Mouse (Mus musculus) liver, postnatal 0 days (tissue): ENCODE data around the gene Aebp1. TPM values are rescaled to one million over a fixed set of nuclear protein-coding genes. Genes with fewer than 3 reads are reported as not detected.

Source experiments
- ATAC-seq: fragments of 200-750 bp; cut with Nextera tagmentation; 2 replicates; pipeline ENCODE4 v1.8.0; 2017; ENCODE audit warnings: mild to moderate bottlenecking, moderate library complexity
- DNase-seq: peaks from one replicate; pipeline ENCODE4 v3.0.0-alpha.2; 2016
- H3K27ac ChIP-seq: fragments of 300-500 bp; sonication (generic); 2 replicates; pipeline ENCODE4 v1.5.1; 2014; ENCODE audit warnings: antibody characterized with exemption, moderate library complexity, mild to moderate bottlenecking, low read depth
- H3K27me3 ChIP-seq: fragments of 300-500 bp; sonication (generic); 2 replicates; pipeline ENCODE4 v1.6.1; 2014; ENCODE audit warnings: low read length, control low read depth, mixed read lengths; ENCODE audit not compliant: insufficient read depth
- H3K36me3 ChIP-seq: fragments of 300-500 bp; sonication (generic); replicated peaks from 2 replicates; pipeline ENCODE4 v1.6.1; 2014; ENCODE audit warnings: mild to moderate bottlenecking, control low read depth, low read length, moderate library complexity, mixed read lengths; ENCODE audit not compliant: insufficient read depth
- H3K4me1 ChIP-seq: fragments of 300-500 bp; sonication (generic); 2 replicates; pipeline ENCODE4 v1.6.1; 2014; ENCODE audit warnings: antibody characterized with exemption, mild to moderate bottlenecking, control low read depth; ENCODE audit not compliant: insufficient read depth
- H3K4me2 ChIP-seq: fragments of 300-500 bp; sonication (generic); 2 replicates; pipeline ENCODE4 v1.6.1; 2014; ENCODE audit warnings: low read depth, mild to moderate bottlenecking, low read length, moderate library complexity, mixed read lengths
- H3K4me3 ChIP-seq: fragments of 300-500 bp; sonication (generic); 2 replicates; pipeline ENCODE4 v1.5.1; 2014; ENCODE audit warnings: low read depth, low read length
- H3K9ac ChIP-seq: fragments of 300-500 bp; sonication (generic); replicated peaks from 2 replicates; pipeline ENCODE4 v1.6.1; 2014; ENCODE audit warnings: mild to moderate bottlenecking, moderate library complexity
- H3K9me3 ChIP-seq: fragments of 300-500 bp; sonication (generic); 2 replicates; pipeline ENCODE4 v1.6.1; 2016; ENCODE audit warnings: mild to moderate bottlenecking, control low read depth, low read length, mixed read lengths
- CTCF ChIP-seq: sonication (generic); IDR thresholded peaks from 2 replicates; pipeline ENCODE4 v1.5.1; 2016; ENCODE audit warnings: antibody characterized with exemption, low read depth
- EP300 ChIP-seq: IDR thresholded peaks from 2 replicates; pipeline ENCODE4 v1.6.1; 2016; ENCODE audit warnings: antibody characterized with exemption, low read depth, mild to moderate bottlenecking
- WGBS: fragments of 180-500 bp; shearing (Covaris S2); extraction: QIAGEN DNeasy Blood & Tissue Kit; methylation state at CpG from one replicate; pipeline ENCODE4 v1.1.7; 2014; ENCODE audit not compliant: insufficient replicate concordance; 5-methylcytosine and 5-hydroxymethylcytosine counted together
- polyA plus RNA-seq: library from polyadenylated mRNA; unstranded; fragments of >200 nt; fragmentation: Nextera tagmentation; extraction: Ambion mirVana; gene quantifications from 2 replicates; pipeline ENCODE4 v1.2.1, GENCODE M21; 2015

The Aebp1 gene
- polyA plus RNA-seq, 1 experiment from 2014 or later: 3.1 TPM

DNA sequence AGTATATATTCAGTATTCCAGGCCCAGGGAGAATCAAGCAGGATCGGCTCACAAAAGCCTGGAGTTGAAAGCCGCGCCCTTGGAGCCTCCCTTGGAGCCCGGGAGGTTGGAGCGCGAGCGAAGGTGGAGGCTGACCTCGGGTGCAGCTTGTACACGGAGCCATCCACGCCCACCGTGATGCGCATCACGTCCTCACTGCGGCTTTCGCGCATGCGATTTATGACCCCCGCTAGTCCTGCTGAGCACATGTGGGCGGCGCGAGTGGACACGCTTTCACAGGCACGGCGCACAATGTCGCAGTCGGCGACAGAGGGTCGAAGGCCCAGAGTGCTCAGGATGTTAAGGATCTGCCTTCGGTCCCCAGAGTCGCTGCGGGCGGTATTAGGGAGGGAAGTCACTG, 40.2 kb downstream of the Aebp1 start:
- TF ChIP-seq CTCF (no peak), EP300 (no peak)
- 10% methylated on average over 32 of the region's 32 CpGs for whole genome bisulfite sequencing

DNA sequence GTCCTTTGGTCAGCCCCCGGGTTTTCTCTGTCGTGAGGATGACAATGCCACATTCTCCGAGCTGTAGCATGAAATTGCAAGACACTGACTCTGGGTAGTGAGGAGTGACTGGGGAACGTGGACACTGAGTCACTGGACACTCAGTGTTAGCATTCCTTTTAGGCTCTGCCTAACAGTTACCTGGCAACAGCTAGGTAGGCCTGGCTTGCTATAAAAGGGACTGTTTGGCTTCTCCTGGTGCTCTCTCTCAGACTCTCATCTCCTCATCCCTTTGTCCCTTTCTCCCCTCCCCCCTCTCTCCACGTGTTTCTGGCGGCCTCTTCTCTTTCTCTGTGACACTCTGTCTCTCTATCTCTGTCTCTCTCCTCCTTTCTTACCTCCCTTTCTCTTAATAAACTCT, 40.6 kb downstream of the Aebp1 start:
- 23% methylated on average over 6 of the region's 6 CpGs for WGBS
- Histone ChIP-seq H3K9ac (no peak overlapping the region), H3K4me2 (no peak overlapping the region), H3K4me3 (no peak overlapping the region), H3K27ac (no peak overlapping the region), H3K36me3 (0 out of 2 replicates have a peak, but pooled peaks cover 3% of the 10 kb centered on the region), H3K27me3 (peaks cover 40% of the 10 kb centered on the region), H3K9me3 (no peaks in the 10 kb centered on the region), H3K4me1 (no peaks in the 10 kb centered on the region; the same call in 1 of the 2 replicates)
- ATAC-seq (no peak), DNase-seq (no peak)
- no peak for TF ChIP-seq CTCF
- TF ChIP-seq EP300: no peak

More for the DNA sequence above, 40.2 kb downstream of the Aebp1 start:
- H3K9ac ChIP-seq: no peak overlapping the region
- H3K4me1 ChIP-seq: peaks cover 4% of the 10 kb centered on the region; the same call in 1 of the 2 replicates
- peaks cover 44% of the 10 kb centered on the region for H3K27me3 ChIP-seq
- DNase-seq (no peak), ATAC-seq (peak; percentile 25; the same call in 1 of the 2 replicates)
- H3K36me3 ChIP-seq: 0 out of 2 replicates have a peak, but pooled peaks cover 3% of the 10 kb centered on the region
- no peak overlapping the region for H3K4me3 ChIP-seq
- peak overlapping the region; percentile 44 for H3K4me2 ChIP-seq
- H3K9me3 ChIP-seq: no peaks in the 10 kb centered on the region
- H3K27ac ChIP-seq: no peak overlapping the region

DNA sequence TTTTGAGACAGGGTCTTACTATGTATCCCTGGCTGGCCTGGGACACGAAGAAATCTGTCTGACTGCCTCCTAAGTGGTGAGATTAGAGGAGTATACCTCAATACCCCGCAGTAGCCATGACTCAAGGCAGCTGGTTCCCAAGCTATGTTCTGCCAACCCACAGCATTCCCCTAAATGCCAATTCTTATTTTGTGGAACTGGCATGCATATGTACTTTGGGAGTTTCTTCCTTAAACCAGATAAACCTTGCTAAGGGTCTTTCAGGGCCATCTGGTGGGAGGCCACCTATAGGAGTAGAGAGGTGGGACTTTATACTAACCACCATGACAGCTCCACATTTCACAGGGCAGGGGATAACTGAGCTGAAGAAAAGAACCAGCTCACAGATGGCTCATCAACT, 42.1 kb downstream of the Aebp1 start:
- Histone ChIP-seq H3K27ac (no peak overlapping the region), H3K4me2 (no peak overlapping the region), H3K4me3 (no peak overlapping the region), H3K4me1 (no peaks in the 10 kb centered on the region), H3K27me3 (peaks cover 28% of the 10 kb centered on the region), H3K36me3 (0 out of 2 replicates have a peak, but pooled peaks cover 3% of the 10 kb centered on the region), H3K9ac (no peak overlapping the region), H3K9me3 (no peaks in the 10 kb centered on the region)
- WGBS: 79% methylated on average over 2 of the region's 2 CpGs
- no peak for DNase-seq
- no peak for TF ChIP-seq CTCF
- no peak for TF ChIP-seq EP300
- no peak for ATAC-seq

DNA sequence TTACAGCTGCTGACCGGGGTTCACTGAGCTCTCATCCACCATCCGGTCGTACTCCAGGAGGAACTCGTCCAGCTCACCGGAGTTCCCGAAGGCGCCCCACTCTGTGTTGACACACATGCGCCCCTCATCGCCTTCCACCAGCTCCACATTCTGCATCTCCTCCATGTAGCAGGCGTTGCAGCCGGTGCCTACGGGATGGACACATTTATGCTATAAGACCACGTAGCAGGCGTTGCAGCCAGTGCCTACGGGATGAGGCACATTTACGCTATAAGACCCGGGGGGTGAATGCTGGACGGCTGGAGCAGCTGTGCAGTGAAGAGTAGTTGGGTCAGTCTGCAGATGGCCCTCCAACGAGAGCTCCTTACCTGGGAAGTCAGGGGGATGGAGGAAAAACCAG, 42.6 kb downstream of the Aebp1 start:
- peaks cover 28% of the 10 kb centered on the region for H3K27me3 ChIP-seq

DNA sequence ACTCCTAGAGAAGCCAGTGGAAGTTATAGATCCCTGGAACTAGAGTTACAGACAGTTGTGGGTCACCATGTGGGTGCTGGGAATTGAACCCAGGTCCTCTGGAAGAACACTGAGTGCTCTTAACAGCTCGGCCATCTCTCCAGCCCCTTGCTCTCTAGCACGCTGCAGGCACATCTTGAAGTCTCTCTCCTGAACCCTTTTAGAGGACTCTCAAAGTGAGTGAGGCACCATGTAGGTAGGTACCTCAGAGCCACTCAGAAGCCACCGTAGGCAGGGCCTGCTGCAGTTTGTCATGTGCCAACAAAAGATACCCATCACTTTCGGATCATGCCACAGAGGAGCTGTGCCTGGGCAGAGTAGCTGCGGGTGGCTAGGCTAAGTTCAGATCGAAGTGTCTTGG, 43.1 kb downstream of the Aebp1 start:
- Histone ChIP-seq H3K27ac (no peak overlapping the region), H3K4me2 (no peak overlapping the region), H3K9me3 (no peaks in the 10 kb centered on the region), H3K4me3 (no peak overlapping the region), H3K9ac (no peak overlapping the region), H3K27me3 (peaks cover 25% of the 10 kb centered on the region), H3K36me3 (peaks cover 7% of the 10 kb centered on the region; the same call in 1 of the 2 replicates), H3K4me1 (no peaks in the 10 kb centered on the region)
- WGBS: 81% methylated on average over 6 of the region's 6 CpGs
- DNase-seq (no peak), ATAC-seq (no peak)
- TF ChIP-seq CTCF: no peak
- no peak for TF ChIP-seq EP300

More for the DNA sequence above, 42.6 kb downstream of the Aebp1 start:
- Histone ChIP-seq H3K4me2 (no peak overlapping the region), H3K4me3 (no peak overlapping the region), H3K4me1 (no peaks in the 10 kb centered on the region), H3K9me3 (no peaks in the 10 kb centered on the region), H3K9ac (no peak overlapping the region), H3K27ac (no peak overlapping the region), H3K36me3 (peaks cover 5% of the 10 kb centered on the region; the same call in 1 of the 2 replicates)
- no peak for ATAC-seq
- DNase-seq: no peak
- TF ChIP-seq CTCF (no peak), EP300 (no peak)
- 85% methylated on average over 19 of the region's 19 CpGs for WGBS

DNA sequence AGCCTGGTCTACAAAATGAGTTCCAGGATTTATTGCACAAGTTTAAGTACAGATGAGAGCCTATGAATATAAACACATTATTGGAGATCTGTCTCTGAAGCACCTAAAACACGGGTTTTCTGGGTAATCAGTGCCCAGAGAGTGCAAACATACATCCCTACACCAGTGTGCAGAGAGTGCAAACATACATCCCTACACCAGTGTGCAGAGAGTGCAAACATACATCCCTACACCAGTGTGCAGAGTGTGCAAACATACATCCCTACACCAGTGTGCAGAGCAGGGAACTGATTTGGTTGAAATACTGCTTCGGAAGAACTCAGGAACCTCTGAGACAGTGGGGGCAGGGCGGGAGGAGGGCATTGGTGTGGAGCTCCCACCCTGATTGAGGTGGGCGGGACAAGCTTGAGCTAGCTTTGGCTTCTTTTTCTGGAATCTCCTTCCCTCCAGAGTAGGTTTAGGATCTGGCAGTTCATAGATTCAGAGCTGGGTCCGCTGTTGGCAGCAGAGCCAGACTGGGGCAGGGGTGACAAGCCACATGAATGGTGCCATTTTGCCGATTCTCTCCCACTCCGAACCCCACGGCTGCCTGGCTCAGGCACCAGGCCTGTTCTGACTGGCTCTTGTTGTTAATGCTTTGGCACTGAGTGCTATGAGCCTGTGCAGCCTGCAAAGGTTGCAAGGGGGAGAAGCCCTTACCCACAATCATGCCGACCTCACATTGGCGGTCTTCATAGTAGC, 44.2 kb downstream of the Aebp1 start:
- Histone ChIP-seq H3K4me2 (no peak overlapping the region), H3K9ac (no peak overlapping the region), H3K4me3 (no peak overlapping the region), H3K36me3 (peaks cover 8% of the 10 kb centered on the region; the same call in 1 of the 2 replicates), H3K9me3 (no peaks in the 10 kb centered on the region), H3K27me3 (peaks cover 22% of the 10 kb centered on the region), H3K27ac (no peak overlapping the region), H3K4me1 (no peaks in the 10 kb centered on the region)
- WGBS: 80% methylated on average over 10 of the region's 10 CpGs
- ATAC-seq: no peak
- DNase-seq: no peak
- no peak for TF ChIP-seq EP300
- TF ChIP-seq CTCF: no peak
